8 mouse cellular contexts compared by ENCODE assay signal in the genomic region with DNA sequence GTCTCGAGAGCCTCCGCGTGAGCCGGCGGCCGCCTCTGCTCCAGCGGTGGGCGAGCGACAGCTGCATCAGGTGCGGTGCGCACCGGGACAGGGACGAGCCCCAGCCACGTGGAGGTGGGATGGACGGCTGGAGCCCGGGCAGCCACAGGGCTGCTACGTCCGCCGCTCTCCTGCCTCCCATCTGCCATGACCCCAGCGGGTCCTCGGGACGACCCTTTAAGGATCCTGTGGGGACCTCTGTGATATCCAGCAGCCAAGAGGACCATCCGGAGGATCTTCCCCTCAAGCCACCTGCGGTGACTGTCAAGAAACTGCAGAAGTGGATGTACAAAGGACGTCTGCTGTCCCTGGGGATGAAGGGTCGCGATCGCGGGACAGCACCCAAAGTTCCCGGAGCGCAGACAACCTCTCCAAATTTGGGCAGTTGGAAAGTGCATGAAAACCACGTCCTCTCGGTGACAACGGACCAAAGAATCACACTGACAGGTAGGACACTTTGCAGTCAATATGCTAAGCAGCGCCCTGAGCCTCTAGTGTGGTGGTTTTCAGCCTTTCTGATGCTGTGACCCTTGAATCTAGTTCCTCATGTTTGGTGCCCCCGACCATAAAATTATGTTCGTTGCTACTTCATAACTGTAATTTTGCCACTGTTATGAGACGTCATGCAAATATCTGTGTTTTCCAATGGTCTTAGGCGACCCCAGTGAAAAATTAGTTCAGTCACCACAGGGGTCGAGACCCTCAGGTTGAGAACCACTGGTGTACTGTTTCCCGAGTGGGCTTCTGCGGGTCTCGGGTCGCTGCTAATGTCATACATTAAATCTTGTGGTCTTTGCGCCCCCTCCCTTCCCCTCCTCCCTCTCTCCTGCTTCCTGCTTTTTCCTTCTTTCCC. TPM values are rescaled to one million over a fixed set of nuclear protein-coding genes. Genes with fewer than 3 reads are reported as not detected.
A peak's percentile ranks its signal among the peaks of the same experiment; 100 is the strongest.
DNase-seq lines count a peak whose midpoint lies in the region; ATAC-seq and TF ChIP-seq lines count a peak whose summit lies in the region.

No protein-coding gene starts in this region.

- H3K4me1 ChIP-seq in heart, embryonic 15.5 days (replicated peaks), result peaks cover 30% of the 10 kb centered on the region

- no peaks in the 10 kb centered on the region for H3K36me3 ChIP-seq in heart, embryonic 15.5 days

- H3K9ac ChIP-seq in heart, embryonic 15.5 days, result peak overlapping the region; percentile 94

- ATAC-seq in heart, embryonic 15.5 days (replicated peaks; ENCODE audit: insufficient number of reproducible peaks, insufficient read depth, low FRiP score, low read depth), result no peak
- ATAC-seq in megakaryocyte, adult 5-6 weeks (ENCODE audit: poor library complexity, severe bottlenecking), result 0 out of 2 replicates have a peak, but pooled peaks have one; percentile 0
- no peak for ATAC-seq in cerebellum, adult (ENCODE audit: insufficient number of reproducible peaks, low FRiP score, low TSS enrichment)

- no peak for TF ChIP-seq CTCF in layer of hippocampus, adult 2 months (conservative IDR thresholded peaks at IDR 0.05)

- DNase-seq in layer of hippocampus, adult 2 months (ENCODE audit: low spot score in 2 of 2), result no peak
- no peak for DNase-seq in layer of hippocampus, adult 9-11 months
- DNase-seq in R1 (ENCODE audit: low read depth, low spot score), result peak; percentile 37
- DNase-seq in spleen, adult 12 weeks (ENCODE audit: low spot score), result no peak
- no peak for DNase-seq in right cerebral cortex, postnatal 4 days

- peak overlapping the region; percentile 84 for H3K4me2 ChIP-seq in heart, embryonic 15.5 days

- peak overlapping the region; percentile 64 for H3K4me3 ChIP-seq in layer of hippocampus, adult 2 months
- peak overlapping the region; percentile 68 for H3K4me3 ChIP-seq in heart, embryonic 15.5 days

- H3K9me3 ChIP-seq in heart, embryonic 15.5 days (replicated peaks), result no peaks in the 10 kb centered on the region

- H3K27me3 ChIP-seq in heart, embryonic 15.5 days, result no peaks in the 10 kb centered on the region

- peak overlapping the region; percentile 69; the same call in 1 of the 2 replicates for H3K27ac ChIP-seq in layer of hippocampus, adult 2 months
- peak overlapping the region; percentile 100 for H3K27ac ChIP-seq in heart, embryonic 15.5 days

- under 1% methylated on average over 45 of the region's 45 CpGs for whole genome bisulfite sequencing in heart, embryonic 15.5 days

RNA-seq across cellular contexts. Expression of gene Syde2, which starts 1.3 kb away (rescaled TPM):
- 1 to 10 TPM; 4.7 to 4.8 TPM for total RNA-seq in layer of hippocampus, adult 2 months (2021)
- 8.3 and 8.6 TPM in 2 replicates for polyA plus RNA-seq in heart, embryonic 15.5 days (2015; fragmentation: Nextera tagmentation; extraction: Ambion mirVana)
- 0.25 and 0.52 TPM in 2 replicates for total RNA-seq in megakaryocyte, adult 5-6 weeks (2015)
- total RNA-seq in megakaryocyte, adult 5-6 weeks (2017), result 0.44 and 0.53 TPM in 2 replicates

RNA-seq across cellular contexts. Expression of gene 2410004B18Rik, which starts 51.1 kb away (rescaled TPM):
- 10 to 100 TPM; 36.7 to 40.6 TPM for total RNA-seq in layer of hippocampus, adult 2 months (2021)
- 39.3 and 45.4 TPM in 2 replicates for polyA plus RNA-seq in heart, embryonic 15.5 days (2015; fragmentation: Nextera tagmentation; extraction: Ambion mirVana)
- total RNA-seq in megakaryocyte, adult 5-6 weeks (2015), result 33.0 and 47.7 TPM in 2 replicates
- total RNA-seq in megakaryocyte, adult 5-6 weeks (2017), result 14.4 and 15.8 TPM in 2 replicates
